Mouse (Mus musculus) erythroblast, embryonic 14.5 days (primary cell): ENCODE measurements around the gene Gpc3. TPM values are rescaled to one million over a fixed set of nuclear protein-coding genes. Genes with fewer than 3 reads are reported as not detected.

Experiments
- H3K27me3 ChIP-seq: 2 replicates; pipeline ENCODE4 v1.6.1; 2012; ENCODE audit warnings: inconsistent platforms; ENCODE audit not compliant: control insufficient read depth
- H3K36me3 ChIP-seq: 2 replicates; pipeline ENCODE4 v1.6.1; 2012; ENCODE audit warnings: mild to moderate bottlenecking, inconsistent platforms; ENCODE audit not compliant: control insufficient read depth
- H3K4me1 ChIP-seq: 2 replicates; pipeline ENCODE4 v1.6.1; 2012; ENCODE audit warnings: inconsistent platforms; ENCODE audit not compliant: control insufficient read depth
- H3K4me3 ChIP-seq: replicated peaks from 2 replicates; pipeline ENCODE3; 2012; ENCODE audit warnings: moderate library complexity, mild to moderate bottlenecking, inconsistent platforms
- H3K9me3 ChIP-seq: 2 replicates; pipeline ENCODE4 v1.6.1; 2012; ENCODE audit warnings: low read length, inconsistent platforms, mixed read lengths; ENCODE audit not compliant: control insufficient read depth
- GATA1 ChIP-seq: IDR thresholded peaks from 2 replicates; pipeline ENCODE4 v1.6.1; 2012; ENCODE audit warnings: low read length, inconsistent platforms, mixed read lengths
- TAL1 ChIP-seq: IDR thresholded peaks from 3 replicates; pipeline ENCODE4 v1.6.1; 2012; ENCODE audit warnings: low read length, inconsistent platforms, mixed read lengths
- polyA plus RNA-seq: library from polyadenylated mRNA; stranded (reverse); fragments of >175 nt; gene quantifications from 2 replicates; pipeline ENCODE4 v1.2.3, GENCODE M21; 2012

Gene Gpc3
- polyA plus RNA-seq, 1 experiment: 0.08 TPM

DNA sequence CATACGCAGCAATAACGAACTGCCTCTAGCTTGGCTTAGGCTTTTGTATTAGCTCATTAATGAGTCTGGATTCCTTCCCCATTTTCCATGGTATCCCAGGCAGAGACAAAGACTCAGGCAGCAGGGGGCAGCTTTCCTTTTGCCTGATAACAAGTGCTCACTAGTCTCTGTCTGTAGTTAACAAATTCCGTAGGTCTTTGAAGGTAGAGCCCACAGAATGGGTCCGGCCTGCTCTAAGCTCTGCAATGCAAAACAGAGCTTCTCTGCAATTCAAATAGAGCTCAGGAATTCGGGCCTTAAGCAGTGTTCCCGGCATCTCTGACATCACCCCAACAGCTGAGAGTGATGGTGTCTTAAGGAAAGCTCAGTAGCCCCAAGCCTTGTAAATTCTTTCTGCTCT lies 265.0 kb downstream of the Gpc3 start:
- Histone ChIP-seq H3K4me3 (no peak overlapping the region), H3K4me1 (no peaks in the 10 kb centered on the region), H3K27me3 (no peaks in the 10 kb centered on the region), H3K36me3 (no peaks in the 10 kb centered on the region), H3K9me3 (no peaks in the 10 kb centered on the region)
- no peak for TF ChIP-seq TAL1
- TF ChIP-seq GATA1: no peak

DNA sequence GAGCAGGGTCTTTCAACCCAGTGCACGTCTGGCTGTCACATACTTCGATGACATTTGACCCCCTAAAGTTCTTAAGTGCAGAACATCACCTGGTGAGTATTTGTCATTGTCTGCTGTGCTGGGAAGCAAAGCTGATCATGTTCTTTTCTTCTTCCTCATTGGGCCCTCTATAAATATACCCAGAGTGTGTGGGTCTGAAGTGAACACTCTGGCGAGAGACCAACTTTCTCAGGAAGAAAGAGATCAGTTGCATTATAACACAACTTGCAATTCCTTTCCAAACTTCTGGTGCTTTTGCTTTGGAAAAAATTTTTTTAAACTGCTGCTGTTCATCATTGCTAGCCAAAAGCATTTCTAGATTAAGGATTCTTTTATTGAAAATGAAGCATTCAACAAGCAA lies 269.7 kb downstream of the Gpc3 start:
- Histone ChIP-seq H3K36me3 (no peaks in the 10 kb centered on the region), H3K27me3 (no peaks in the 10 kb centered on the region), H3K4me3 (no peak overlapping the region)

DNA sequence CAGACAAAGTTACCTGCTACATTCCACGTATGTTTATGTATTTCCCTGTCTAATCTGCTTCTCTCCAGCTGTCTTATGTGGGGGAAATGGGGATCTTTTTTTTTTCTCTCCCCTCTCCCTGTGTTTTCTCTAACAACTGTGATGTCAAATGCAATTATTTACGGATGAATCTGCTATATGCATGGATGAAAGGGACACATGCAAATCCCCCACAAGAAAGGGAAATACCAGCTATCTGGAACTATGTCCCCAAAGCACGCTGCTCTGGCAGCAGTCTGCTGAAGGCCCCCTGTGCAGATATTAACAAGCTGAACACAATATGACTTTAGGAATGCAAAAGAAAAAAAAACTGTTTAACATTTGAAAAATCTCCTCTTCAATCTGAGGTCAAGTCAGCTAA lies 273.5 kb downstream of the Gpc3 start:
- TF ChIP-seq GATA1 (no peak), TAL1 (no peak)
- H3K36me3 ChIP-seq: no peaks in the 10 kb centered on the region
- H3K4me1 ChIP-seq: no peaks in the 10 kb centered on the region
- H3K4me3 ChIP-seq: no peak overlapping the region
- no peaks in the 10 kb centered on the region for H3K9me3 ChIP-seq
- H3K27me3 ChIP-seq: no peaks in the 10 kb centered on the region

More for the DNA sequence above, 269.7 kb downstream of the Gpc3 start:
- TF ChIP-seq GATA1: no peak
- no peak for TF ChIP-seq TAL1
- no peaks in the 10 kb centered on the region for H3K4me1 ChIP-seq
- H3K9me3 ChIP-seq: no peaks in the 10 kb centered on the region

DNA sequence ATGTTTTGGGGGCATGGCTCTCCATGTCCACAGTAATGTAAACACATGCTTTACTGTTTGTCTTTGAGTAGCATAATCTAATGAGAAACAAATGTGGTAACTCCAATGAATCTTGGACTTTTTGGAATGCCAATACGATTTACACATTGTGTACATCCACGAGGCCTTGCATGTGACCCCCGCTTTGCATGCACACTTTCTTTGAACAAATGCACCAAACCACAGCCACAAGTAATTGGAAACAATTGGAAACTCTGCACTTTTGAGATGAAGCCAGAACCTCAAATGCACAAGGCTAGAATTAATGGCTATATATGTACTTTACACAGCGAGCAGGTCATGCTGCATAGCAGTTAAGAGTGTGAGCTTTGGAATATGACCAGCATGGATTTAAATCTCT lies 292.0 kb downstream of the Gpc3 start:
- H3K27me3 ChIP-seq: no peaks in the 10 kb centered on the region
- TF ChIP-seq GATA1: no peak
- TF ChIP-seq TAL1: no peak
- H3K4me1 ChIP-seq: no peaks in the 10 kb centered on the region
- no peak overlapping the region for H3K4me3 ChIP-seq
- H3K9me3 ChIP-seq: no peaks in the 10 kb centered on the region
- no peaks in the 10 kb centered on the region for H3K36me3 ChIP-seq

DNA sequence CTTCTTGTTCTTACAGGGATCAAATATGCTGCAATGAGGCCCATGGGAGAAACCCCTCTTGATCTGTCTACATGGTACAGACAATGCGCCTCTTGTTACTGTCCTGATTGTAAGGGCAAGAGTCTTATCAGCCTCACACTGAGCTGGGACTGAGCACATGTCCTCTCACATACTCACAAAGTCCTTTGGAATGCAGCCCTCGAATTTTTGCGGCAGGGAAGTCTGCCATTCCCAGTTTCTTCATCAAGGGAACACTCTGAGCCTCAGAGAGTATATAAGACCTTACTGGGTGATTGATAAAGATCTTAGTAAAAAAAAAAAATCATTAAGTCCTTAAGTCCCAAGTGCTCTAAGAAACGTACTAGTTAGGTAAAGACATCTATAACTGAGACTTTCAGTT lies 293.1 kb downstream of the Gpc3 start:
- TF ChIP-seq TAL1: no peak
- no peaks in the 10 kb centered on the region for H3K36me3 ChIP-seq
- no peaks in the 10 kb centered on the region for H3K9me3 ChIP-seq
- no peaks in the 10 kb centered on the region for H3K4me1 ChIP-seq
- no peaks in the 10 kb centered on the region for H3K27me3 ChIP-seq
- H3K4me3 ChIP-seq: no peak overlapping the region

DNA sequence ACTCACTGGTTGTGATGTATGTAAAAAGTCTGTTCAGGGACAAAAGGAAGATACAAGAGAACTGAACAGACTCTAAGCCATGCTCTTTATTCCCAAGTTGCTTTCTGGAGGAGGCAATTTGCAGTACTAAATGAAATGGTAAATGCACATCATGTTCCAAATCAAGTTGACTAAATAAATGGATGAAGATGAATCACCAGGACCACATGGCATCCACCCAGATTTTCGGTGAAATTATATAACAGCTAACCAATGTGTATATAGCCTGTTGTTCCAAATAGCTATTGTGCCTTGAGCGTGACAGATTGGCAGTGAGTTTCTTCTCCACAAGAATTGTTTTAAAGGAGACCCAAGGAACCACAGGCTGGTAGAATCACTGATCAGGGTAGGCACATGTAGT lies 302.8 kb downstream of the Gpc3 start:
- no peaks in the 10 kb centered on the region for H3K4me1 ChIP-seq
- no peaks in the 10 kb centered on the region for H3K36me3 ChIP-seq
- no peak overlapping the region for H3K4me3 ChIP-seq
- H3K27me3 ChIP-seq: no peaks in the 10 kb centered on the region
- TF ChIP-seq GATA1 (no peak), TAL1 (no peak)
- H3K9me3 ChIP-seq: no peaks in the 10 kb centered on the region

DNA sequence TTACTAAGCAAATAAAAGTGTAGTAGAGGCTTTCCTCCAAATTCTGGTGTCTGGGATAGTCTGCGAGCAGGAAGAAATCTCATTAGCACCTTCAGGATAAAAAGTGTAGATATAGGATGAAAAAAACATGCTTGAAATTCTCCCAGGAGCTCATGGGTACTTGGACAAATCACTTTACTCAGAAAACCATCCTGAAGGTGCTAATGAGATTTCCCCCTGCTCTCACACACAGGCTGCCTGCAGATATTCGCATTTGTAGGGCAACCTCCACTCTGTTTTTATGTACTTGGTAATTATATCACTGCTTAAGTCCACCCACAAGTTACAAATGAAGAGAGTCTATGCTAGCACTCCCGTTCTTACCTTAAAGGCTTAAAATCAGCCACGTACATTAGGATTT lies 308.5 kb downstream of the Gpc3 start:
- Histone ChIP-seq H3K4me3 (no peak overlapping the region), H3K27me3 (no peaks in the 10 kb centered on the region)
- TF ChIP-seq GATA1 (no peak), TAL1 (no peak)

DNA sequence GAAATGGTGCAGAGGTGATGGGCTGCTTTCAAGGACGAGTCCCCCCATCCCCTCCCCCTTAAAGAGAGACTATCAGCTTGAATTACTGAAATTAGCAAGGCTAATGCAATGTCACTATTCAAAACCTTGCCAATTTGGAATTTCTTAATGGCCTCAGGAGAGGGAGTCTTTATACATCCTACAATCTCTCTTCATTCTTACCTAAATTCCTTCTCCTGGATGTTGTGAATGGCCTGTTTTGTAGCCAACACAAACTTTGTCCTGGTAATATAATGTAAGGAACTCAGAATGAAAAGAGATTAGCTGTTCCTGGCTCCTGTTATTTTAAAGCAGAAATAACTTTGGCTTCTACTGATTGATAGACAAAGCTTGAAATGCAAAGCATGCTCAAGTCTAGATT lies 325.0 kb downstream of the Gpc3 start:
- Histone ChIP-seq H3K27me3 (no peaks in the 10 kb centered on the region), H3K9me3 (no peaks in the 10 kb centered on the region), H3K4me3 (no peak overlapping the region), H3K4me1 (no peaks in the 10 kb centered on the region), H3K36me3 (no peaks in the 10 kb centered on the region)
- TF ChIP-seq GATA1: no peak

More for the DNA sequence above, 308.5 kb downstream of the Gpc3 start:
- H3K36me3 ChIP-seq: no peaks in the 10 kb centered on the region
- H3K4me1 ChIP-seq: no peaks in the 10 kb centered on the region
- no peaks in the 10 kb centered on the region for H3K9me3 ChIP-seq

DNA sequence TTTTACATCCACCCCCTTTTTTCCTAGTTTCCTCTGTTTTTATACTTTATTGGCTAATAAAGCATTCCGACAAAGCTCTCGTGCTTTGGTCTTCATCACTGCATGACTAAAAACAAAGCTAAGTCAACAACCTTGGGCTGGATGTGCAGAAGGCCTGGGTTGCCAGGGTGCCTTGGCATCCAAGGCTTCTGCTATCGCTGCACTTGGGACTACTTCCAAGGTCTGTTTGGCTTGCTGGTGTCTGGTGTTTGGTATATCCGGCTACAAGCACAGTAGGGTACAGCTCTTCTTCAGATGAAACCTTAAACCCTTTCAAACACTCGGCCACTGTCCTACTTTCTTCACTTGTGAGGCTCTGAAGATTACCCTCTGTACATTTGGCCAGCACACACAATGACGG lies 325.8 kb downstream of the Gpc3 start:
- TF ChIP-seq TAL1 (no peak), GATA1 (no peak)
- Histone ChIP-seq H3K4me3 (no peak overlapping the region), H3K27me3 (no peaks in the 10 kb centered on the region), H3K36me3 (no peaks in the 10 kb centered on the region), H3K4me1 (no peaks in the 10 kb centered on the region), H3K9me3 (no peaks in the 10 kb centered on the region)

DNA sequence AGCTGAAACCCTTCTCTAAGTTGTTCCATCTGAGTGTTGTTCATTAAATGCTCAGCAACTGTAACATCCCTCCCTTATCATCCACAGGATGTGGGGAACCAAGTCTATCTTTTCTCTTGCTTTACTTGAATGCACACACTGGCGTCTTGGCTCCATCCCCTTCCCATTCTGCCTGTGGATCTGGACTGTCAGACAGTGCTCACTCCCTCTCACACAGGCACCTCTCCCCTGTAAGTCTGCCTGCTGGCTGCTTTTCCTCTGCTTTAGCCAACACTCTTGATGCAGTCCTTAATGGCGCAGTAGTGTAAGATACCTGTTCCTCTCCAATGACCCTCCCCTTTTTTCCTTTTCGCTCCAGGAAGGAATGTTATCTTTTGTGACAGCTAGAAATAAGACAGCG lies 331.7 kb downstream of the Gpc3 start:
- Histone ChIP-seq H3K36me3 (no peaks in the 10 kb centered on the region), H3K27me3 (0 out of 2 replicates have a peak, but pooled peaks cover 2% of the 10 kb centered on the region), H3K4me3 (no peak overlapping the region), H3K9me3 (no peaks in the 10 kb centered on the region), H3K4me1 (no peaks in the 10 kb centered on the region)
- TF ChIP-seq TAL1: no peak
- no peak for TF ChIP-seq GATA1
